Mouse (Mus musculus) gastrocnemius, postnatal 10 days (tissue): ENCODE data around the gene Diexf. TPM values are rescaled to one million over a fixed set of nuclear protein-coding genes. Genes with fewer than 3 reads are reported as not detected.

ENCODE experiments used
- DNase-seq: peaks from one replicate; pipeline ENCODE4 v3.0.0; 2021; ENCODE audit warnings: mixed read lengths
- long read RNA-seq, 2 experiments: library from polyadenylated mRNA; stranded (forward); transcript quantifications; one replicate each; pipeline ENCODE4 v2.0.0; 2021
- total RNA-seq, 2 experiments: library from RNA; stranded (reverse); gene quantifications; 2 replicates each; pipeline ENCODE4 v1.2.3; 2021

Diexf gene
- 10 to 100 TPM in 1 of 2 experiments, 1 to 10 TPM in 1; 9.2 to 12.9 TPM for total RNA-seq
- long read RNA-seq, experiment 1, full-length matches to known transcripts: 3 of 8 reads
- long read RNA-seq, experiment 1, partial matches to known transcripts: 0 of 8 reads
- long read RNA-seq, experiment 1, other reads (novel, unspliced or antisense): 5 of 8 reads
- long read RNA-seq, experiment 2, full-length matches to known transcripts: 2 of 4 reads
- long read RNA-seq, experiment 2, partial matches to known transcripts: 1 of 4 reads
- long read RNA-seq, experiment 2, other reads (novel, unspliced or antisense): 1 of 4 reads

DNA sequence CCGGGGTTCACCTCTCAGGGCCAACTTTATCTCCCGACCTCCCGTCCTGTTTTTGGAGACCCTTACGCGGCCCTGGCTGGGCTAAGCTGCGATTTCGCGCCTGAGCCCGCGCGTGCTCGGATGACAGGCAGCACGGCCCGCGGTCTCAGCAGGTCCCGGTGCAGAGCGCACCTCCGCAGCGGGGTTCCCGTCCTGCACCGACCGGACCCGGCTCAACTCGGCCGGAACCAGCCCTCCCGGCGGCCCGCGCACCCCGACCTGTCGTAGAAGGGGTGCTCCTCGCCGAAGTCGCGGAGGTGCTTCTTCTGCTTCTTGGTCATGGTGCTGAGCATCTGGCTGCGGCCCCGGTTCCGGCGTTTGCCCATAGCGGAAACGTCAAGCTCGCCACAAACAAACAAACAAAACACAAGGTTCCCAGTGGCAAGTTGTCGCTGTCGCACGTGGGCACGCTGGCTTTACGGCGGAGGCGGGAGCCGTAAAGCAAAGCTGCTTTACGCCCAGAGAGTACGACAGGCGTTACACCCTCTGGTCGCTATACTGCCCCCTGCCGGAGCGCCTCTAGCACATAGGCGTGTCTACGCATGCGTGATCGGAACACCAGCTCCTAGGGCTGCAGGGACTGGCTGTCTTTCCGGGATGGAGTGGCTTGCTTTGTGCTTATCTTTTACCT lies at the start of gene Diexf:
Gene Diexf (minus strand): TSS at position 487 of the 670 bp plus-strand sequence.
- peak; percentile 99 for DNase-seq

DNA sequence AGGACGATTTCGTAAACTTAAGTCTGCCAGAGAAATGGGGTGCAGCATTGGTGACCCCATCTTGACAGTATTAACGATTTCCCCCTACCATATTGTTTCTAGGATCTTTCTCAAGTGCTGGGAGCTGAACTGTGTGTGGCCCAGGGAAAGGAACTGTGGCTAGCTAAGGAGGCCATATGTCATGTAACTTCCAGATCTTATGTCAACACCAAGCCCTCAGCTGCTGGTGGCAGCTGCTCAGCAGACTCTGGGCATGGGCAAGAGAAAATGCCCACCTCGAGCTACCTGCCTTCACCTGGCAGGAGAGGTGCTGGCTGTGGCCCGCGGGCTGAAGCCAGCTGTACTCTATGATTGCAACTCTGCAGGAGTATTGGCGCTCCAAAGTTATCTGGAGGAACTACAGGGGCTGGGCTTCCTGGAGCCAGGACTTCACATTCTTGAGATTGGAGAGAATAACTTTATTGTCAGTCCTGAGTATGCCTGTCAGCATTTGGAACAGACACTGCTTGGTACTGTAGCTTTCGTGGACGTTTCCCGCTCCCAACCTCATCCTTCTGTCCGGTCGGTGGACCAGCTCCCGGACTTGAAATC lies 44.2 kb upstream of the Diexf start:
- no peak for DNase-seq

DNA sequence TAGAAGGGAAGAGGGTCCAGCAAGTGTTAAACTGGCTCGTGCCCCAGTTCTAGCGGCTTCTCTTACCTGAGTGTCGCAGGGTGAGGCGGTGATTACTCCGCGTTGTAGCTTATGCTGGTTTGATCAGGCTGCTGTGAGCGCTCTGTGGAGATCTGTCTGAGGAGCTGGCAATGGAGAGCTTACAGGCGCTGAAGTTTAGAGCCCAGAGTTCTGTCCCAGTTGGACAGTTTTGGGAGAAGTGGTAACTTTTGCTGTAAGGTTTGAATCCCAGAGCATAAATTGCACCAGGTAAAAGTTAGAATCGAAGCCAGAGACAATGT lies 43.7 kb upstream of the Diexf start:
- DNase-seq: no peak

GRCm38 (mm10) chr1:193172991-193173809 lies 43.1 kb upstream of the Diexf start:
- peak; percentile 90 for DNase-seq

- DNase-seq: no peak
Observed at GRCm38 (mm10) chr1:193169856-193170255, 39.8 kb upstream of the Diexf start.

DNA sequence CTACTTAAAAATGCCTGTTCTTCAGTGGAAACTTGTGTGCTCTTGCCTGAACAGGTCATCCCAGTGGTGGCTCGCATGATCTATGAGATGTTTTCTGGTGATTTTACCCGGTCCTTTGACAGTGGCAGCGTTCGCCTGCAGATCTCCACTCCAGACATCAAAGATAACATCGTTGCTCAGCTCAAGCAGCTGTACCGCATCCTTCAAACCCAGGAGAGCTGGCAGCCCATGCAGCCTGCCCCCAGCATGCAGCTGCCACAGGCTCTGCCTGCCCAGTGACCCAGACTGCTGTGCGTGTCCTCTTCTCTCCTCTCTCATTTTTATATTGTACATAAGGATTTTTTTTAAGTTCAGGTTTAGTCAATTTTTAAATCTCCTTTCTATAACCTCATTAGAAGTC lies 39.2 kb upstream of the Diexf start:
- no peak for DNase-seq

- DNase-seq: no peak
Observed at GRCm38 (mm10) chr1:193167746-193168145, 37.7 kb upstream of the Diexf start, which contains the start of gene A130010J15Rik. Gene A130010J15Rik, plus strand, starts transcription at chr1:193168046.

DNA sequence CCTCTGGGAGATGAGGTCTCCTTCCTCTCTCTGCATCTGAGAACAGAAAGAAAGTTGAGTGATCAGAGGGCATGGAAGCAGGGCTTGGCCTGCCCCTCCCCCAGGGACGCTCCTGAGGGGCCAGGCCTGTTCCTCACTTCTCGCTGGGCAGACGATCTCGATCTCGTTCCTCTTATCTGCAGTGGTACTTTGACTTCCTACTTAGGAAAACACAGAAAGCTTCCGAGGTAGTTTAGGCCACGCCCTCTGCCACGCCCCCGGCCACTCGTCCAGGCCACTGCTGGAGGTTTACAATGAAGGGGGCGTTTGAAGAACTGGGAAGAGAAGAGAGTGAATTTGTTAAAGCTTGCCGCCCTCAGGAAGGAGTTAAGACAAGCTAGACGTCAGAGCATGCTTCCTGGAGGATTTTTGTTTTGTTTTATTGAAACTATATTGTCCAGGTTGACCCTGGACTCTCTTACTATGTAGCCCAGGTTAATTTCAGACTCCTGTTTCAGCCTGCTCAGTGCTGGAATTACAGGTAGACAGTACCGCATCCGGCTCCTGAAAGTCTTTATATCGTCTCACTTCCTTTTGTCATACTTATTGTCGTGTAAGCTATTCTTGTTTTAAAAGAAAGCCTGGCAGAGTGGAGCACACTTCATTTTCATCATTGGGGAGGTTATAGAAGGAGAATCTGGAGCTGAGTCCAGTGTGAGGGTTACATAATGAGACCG lies 30.4 kb upstream of the Diexf start:
- DNase-seq: peak; percentile 43

GRCm38 (mm10) chr1:193159613-193160012 lies 29.5 kb upstream of the Diexf start:
- no peak for DNase-seq

GRCm38 (mm10) chr1:193159163-193159562 lies 29.1 kb upstream of the Diexf start:
- DNase-seq: no peak

- DNase-seq: peak; percentile 20
Observed at GRCm38 (mm10) chr1:193157111-193157492, 27.0 kb upstream of the Diexf start.

DNA sequence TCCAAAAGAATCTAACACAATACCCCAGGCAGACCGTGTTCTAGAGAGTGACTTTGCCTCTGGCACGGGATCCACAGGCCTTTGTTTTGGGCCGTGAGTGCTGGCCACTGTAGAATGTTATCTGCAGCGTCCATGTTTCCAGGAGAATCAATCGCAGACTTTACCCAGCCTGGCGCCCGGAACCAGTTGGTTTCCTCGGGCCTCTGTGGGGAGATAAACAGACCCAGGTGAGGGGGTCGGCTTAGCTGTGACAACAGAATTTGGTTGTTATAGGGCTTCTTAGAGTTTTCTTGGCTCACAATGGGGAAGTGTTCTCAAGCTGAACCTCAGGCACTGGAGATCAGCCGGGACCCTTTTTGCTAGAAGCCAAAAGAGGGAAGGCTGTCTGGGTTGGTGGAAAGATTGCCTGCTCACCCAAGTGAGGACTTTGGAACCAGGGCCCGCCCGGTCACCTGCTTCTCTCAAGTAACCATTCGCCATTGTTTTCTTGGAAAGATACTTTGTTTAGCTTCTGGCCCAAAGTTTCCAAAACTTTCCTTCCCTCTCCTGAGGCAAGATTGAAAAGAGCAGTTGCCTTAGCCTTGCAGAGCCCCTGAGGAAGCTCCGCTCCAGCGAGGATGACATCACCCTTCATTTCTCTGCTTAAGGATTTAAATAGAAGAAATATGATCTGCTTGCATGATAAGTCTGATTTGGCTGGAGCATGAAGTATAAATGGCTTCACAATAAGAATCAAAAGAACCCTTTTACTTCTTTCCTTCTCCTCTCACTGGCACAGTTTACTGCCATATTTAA lies 26.4 kb upstream of the Diexf start:
- DNase-seq: no peak

DNA sequence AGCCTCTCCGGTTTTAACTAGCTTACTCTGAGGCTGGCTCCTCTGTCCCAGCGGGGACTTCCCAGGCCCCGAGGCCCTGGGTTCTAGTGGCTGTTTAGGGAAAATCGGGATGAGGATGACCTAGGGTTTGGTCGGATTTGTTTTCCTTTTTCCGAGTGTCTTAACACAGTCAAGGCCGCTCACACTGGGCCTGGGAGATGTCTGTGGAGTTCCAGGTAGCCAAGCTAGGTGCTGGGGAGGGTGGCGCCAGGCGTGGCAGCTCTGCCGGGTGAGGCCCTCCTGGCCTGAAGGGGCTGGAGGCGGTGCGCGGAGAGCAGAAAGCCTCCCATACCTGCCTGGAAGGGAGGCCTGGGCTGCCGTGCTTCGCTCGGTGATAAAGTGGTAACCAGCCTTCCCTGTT lies 23.5 kb upstream of the Diexf start:
- no peak for DNase-seq

DNA sequence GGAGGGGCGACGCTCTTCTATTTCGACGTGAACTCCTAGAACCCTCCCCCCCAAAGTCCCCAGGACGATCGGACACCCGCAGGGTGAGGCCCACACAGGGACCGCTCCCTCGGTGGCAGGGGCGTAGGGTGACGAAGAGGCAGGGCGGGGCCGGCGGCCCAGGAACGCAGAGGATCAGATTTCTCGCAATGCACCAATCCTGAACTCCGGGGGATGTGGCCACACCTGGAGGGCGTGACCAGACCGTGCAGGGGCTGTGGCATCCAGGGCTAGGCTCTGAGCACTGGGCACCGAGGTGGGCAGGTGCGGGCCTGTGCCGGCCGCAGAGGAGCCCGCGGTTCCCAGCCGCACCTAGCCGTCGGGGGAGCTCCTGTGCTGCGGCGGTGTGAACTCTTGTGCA lies 22.8 kb upstream of the Diexf start, which contains the start of gene Irf6:
Gene Irf6 (plus strand): TSS at position 240 of the 400 bp plus-strand sequence.
- DNase-seq: peak; percentile 23

- peak; percentile 21 for DNase-seq
Observed at GRCm38 (mm10) chr1:193151134-193151533, 21.1 kb upstream of the Diexf start.

- DNase-seq: no peak
Observed at GRCm38 (mm10) chr1:193149231-193149630, 19.2 kb upstream of the Diexf start.

DNA sequence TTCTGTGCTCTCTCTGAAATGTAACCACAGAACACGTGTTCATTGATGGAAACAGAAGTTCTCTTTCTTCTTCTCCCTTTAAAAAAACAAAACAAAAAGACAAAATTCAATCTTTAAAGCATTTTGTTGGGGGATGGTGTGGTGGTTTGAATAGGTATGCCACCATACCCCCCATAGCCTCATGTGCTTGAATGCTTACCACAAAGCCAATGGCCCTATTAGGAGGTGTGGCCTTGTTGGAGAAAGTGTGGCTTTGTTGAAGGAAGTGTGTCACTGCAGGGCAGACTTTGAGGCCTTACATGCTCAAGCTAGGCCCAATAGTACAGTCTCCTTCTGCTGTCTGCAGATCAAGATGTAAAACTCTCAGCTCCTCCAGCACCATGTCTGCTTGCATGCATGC lies 16.3 kb upstream of the Diexf start:
- no peak for DNase-seq

GRCm38 (mm10) chr1:193145101-193145500 lies 15.0 kb upstream of the Diexf start:
- DNase-seq: no peak

GRCm38 (mm10) chr1:193144516-193144915 lies 14.4 kb upstream of the Diexf start:
- DNase-seq: no peak

- DNase-seq: no peak
Observed at GRCm38 (mm10) chr1:193142517-193143062, 12.5 kb upstream of the Diexf start.

- DNase-seq: no peak
Observed at GRCm38 (mm10) chr1:193141118-193141517, 11.0 kb upstream of the Diexf start.
